Mouse (Mus musculus): ENCODE results near the gene 1700042G07Rik. TPM values are rescaled to one million over a fixed set of nuclear protein-coding genes. Genes with fewer than 3 reads are reported as not detected.

1700042G07Rik gene
- polyA plus RNA-seq, 1 experiment from 2014 or later = not detected

Other genes starting within 250 kb of the 1700042G07Rik start
- 1.0 and 1.4 TPM in 2 replicates for gene Dmbx1, start 233.4 kb upstream of the 1700042G07Rik start, polyA plus RNA-seq (2014; fragmentation: Nextera tagmentation; extraction: Ambion mirVana)
- 1.4 and 1.8 TPM in 2 replicates for gene Faah, start 155.4 kb upstream of the 1700042G07Rik start, polyA plus RNA-seq (2014; fragmentation: Nextera tagmentation; extraction: Ambion mirVana)
- 20.5 and 21.3 TPM in 2 replicates for gene Nsun4, start 119.5 kb upstream of the 1700042G07Rik start, polyA plus RNA-seq (2014; fragmentation: Nextera tagmentation; extraction: Ambion mirVana)
- 445 and 455 TPM in 2 replicates for gene Uqcrh, start 98.3 kb upstream of the 1700042G07Rik start, polyA plus RNA-seq (2014; fragmentation: Nextera tagmentation; extraction: Ambion mirVana)
- gene Lrrc41, start 98.1 kb upstream of the 1700042G07Rik start, polyA plus RNA-seq (2014; fragmentation: Nextera tagmentation; extraction: Ambion mirVana) = 74.8 and 78.4 TPM in 2 replicates
- gene Rad54l, start 49.7 kb upstream of the 1700042G07Rik start, polyA plus RNA-seq (2014; fragmentation: Nextera tagmentation; extraction: Ambion mirVana) = 57.6 and 60.1 TPM in 2 replicates
- gene Pomgnt1, start 49.5 kb upstream of the 1700042G07Rik start, polyA plus RNA-seq (2014; fragmentation: Nextera tagmentation; extraction: Ambion mirVana) = 52.7 and 56.8 TPM in 2 replicates
- gene Lurap1, start 22.0 kb upstream of the 1700042G07Rik start, polyA plus RNA-seq (2014; fragmentation: Nextera tagmentation; extraction: Ambion mirVana) = 1.6 and 2.1 TPM in 2 replicates
- 0.24 TPM in 1 of 2 replicates, not detected in the other for gene Tspan1, start 5.8 kb upstream of the 1700042G07Rik start, polyA plus RNA-seq (2014; fragmentation: Nextera tagmentation; extraction: Ambion mirVana)
- not detected in 2 replicates for gene Gm49337, start within 50 bp of the 1700042G07Rik start, polyA plus RNA-seq (2014; fragmentation: Nextera tagmentation; extraction: Ambion mirVana)
- 49.0 and 50.5 TPM in 2 replicates for gene Pik3r3, start 48.2 kb downstream of the 1700042G07Rik start, polyA plus RNA-seq (2014; fragmentation: Nextera tagmentation; extraction: Ambion mirVana)

All from embryonic facial prominence, embryonic 11.5 days (tissue).